Comparison of ENCODE assay signal across 8 mouse cellular contexts in genomic region chr5:148965691-148966333, GRCm38 (mm10). TPM values are rescaled to one million over a fixed set of nuclear protein-coding genes. Genes with fewer than 3 reads are reported as not detected.
DNase-seq lines count a peak whose midpoint lies in the region; ATAC-seq lines count a peak whose summit lies in the region.

No protein-coding gene starts in this region.

- H3K27me3 ChIP-seq in lung, embryonic 16.5 days (ENCODE audit: control insufficient read depth, insufficient read depth, low read depth, low read length) = no peaks in the 10 kb centered on the region

- no peaks in the 10 kb centered on the region for H3K9me3 ChIP-seq in lung, embryonic 16.5 days (ENCODE audit: control insufficient read depth, low read length)

- no peaks in the 10 kb centered on the region for H3K36me3 ChIP-seq in lung, embryonic 16.5 days (ENCODE audit: control insufficient read depth, insufficient read depth, low read length)

- peak overlapping the region; percentile 31 for H3K4me2 ChIP-seq in lung, embryonic 16.5 days (ENCODE audit: low read depth, low read length)

- intact Hi-C loops in heart, postnatal 36 days (cut with DNase I) = no loop called here

- peak overlapping the region; percentile 90 for H3K27ac ChIP-seq in lung, embryonic 16.5 days (ENCODE audit: low read length)

- DNase-seq in embryo, embryonic 10.5 days (ENCODE audit: low spot score) = peak; percentile 37
- DNase-seq in embryo, embryonic 10 days (ENCODE audit: low spot score) = no peak
- DNase-seq in brain, adult 2 months (ENCODE audit: low read depth, low spot score) = peak; percentile 95
- peak; percentile 38 to 60 for DNase-seq in heart, postnatal 36 days
- peak; percentile 69 to 77 for DNase-seq in layer of hippocampus, postnatal 36 days
- DNase-seq in right cerebral cortex, postnatal 14 days = peak; percentile 61

- ATAC-seq in frontal cortex, adult (ENCODE audit: low TSS enrichment) = peak; percentile 71
- ATAC-seq in lung, embryonic 16.5 days (ENCODE audit: low read depth) = peak; percentile 87

- 6% methylated on average over 13 of the region's 13 CpGs for WGBS in lung, embryonic 16.5 days

- H3K9ac ChIP-seq in lung, embryonic 16.5 days (ENCODE audit: low read length) = 0 out of 2 replicates have a peak overlapping the region, but pooled peaks have one; percentile 8

- no peak overlapping the region for H3K4me3 ChIP-seq in lung, embryonic 16.5 days (ENCODE audit: low read length)

- H3K4me1 ChIP-seq in lung, embryonic 16.5 days (replicated peaks; ENCODE audit: control insufficient read depth, insufficient read depth, low read length) = peaks cover 30% of the 10 kb centered on the region

RNA-seq across cellular contexts. Expression of gene Gm42791, which starts 29.1 kb away (rescaled TPM):
- 1 to 10 TPM; 1.1 to 5.5 TPM for total RNA-seq in heart, postnatal 36 days (2021)
- total RNA-seq in layer of hippocampus, postnatal 36 days (2021) = 10 to 100 TPM; 24.3 to 31.6 TPM
- 0.94 and 1.3 TPM in 2 replicates for polyA plus RNA-seq in lung, embryonic 16.5 days (2015; fragmentation: Nextera tagmentation; extraction: Ambion mirVana)

RNA-seq across cellular contexts. Expression of gene Katnal1, which starts 36.7 kb away (rescaled TPM):
- total RNA-seq in heart, postnatal 36 days (2021) = 10 to 100 TPM in 1 of 2 experiments, 1 to 10 TPM in 1; 8.0 to 10.3 TPM
- total RNA-seq in layer of hippocampus, postnatal 36 days (2021) = 10 to 100 TPM; 60.6 to 66.6 TPM
- 11.0 and 11.7 TPM in 2 replicates for polyA plus RNA-seq in lung, embryonic 16.5 days (2015; fragmentation: Nextera tagmentation; extraction: Ambion mirVana)

Comparison
In these comparisons a context has a peak if more than half of its experiments do, and no peak if none do; other contexts are left out.
1. RNA of gene Katnal1, which starts 36.7 kb away (total RNA-seq): 60.6 to 66.6 TPM in layer of hippocampus, postnatal 36 days; 8.0 to 10.3 TPM in heart, postnatal 36 days; every median in the first group is over 4 times any median in the second.